Mouse (Mus musculus) midbrain, embryonic 12.5 days (tissue): ENCODE results near the gene Supt20. TPM values are rescaled to one million over a fixed set of nuclear protein-coding genes. Genes with fewer than 3 reads are reported as not detected.

ENCODE experiments used
- ATAC-seq: fragments of 200-750 bp; cut with Nextera tagmentation; 2 replicates; pipeline ENCODE4 v1.8.0; 2017; ENCODE audit warnings: low read depth, moderate TSS enrichment, moderate library complexity; ENCODE audit not compliant: low FRiP score
- H3K27ac ChIP-seq: fragments of 300-500 bp; sonication (generic); replicated peaks from 2 replicates; pipeline ENCODE4 v1.5.1; 2016; ENCODE audit warnings: mild to moderate bottlenecking
- H3K27me3 ChIP-seq: fragments of 300-500 bp; sonication (generic); 2 replicates; pipeline ENCODE4 v1.6.1; 2016; ENCODE audit warnings: mild to moderate bottlenecking
- H3K36me3 ChIP-seq: fragments of 300-500 bp; sonication (generic); 2 replicates; pipeline ENCODE4 v1.6.1; 2016
- H3K4me1 ChIP-seq: fragments of 300-500 bp; sonication (generic); 2 replicates; pipeline ENCODE4 v1.6.1; 2016
- H3K4me2 ChIP-seq: fragments of 300-500 bp; sonication (generic); replicated peaks from 2 replicates; pipeline ENCODE4 v1.6.1; 2016; ENCODE audit warnings: mild to moderate bottlenecking, moderate library complexity
- H3K4me3 ChIP-seq: fragments of 300-500 bp; sonication (generic); 2 replicates; pipeline ENCODE4 v1.5.1; 2016; ENCODE audit warnings: mild to moderate bottlenecking
- H3K9ac ChIP-seq: fragments of 300-500 bp; sonication (generic); replicated peaks from 2 replicates; pipeline ENCODE4 v1.6.1; 2016; ENCODE audit warnings: mild to moderate bottlenecking, moderate library complexity
- H3K9me3 ChIP-seq: fragments of 300-500 bp; sonication (generic); 2 replicates; pipeline ENCODE4 v1.6.1; 2016; ENCODE audit warnings: mild to moderate bottlenecking
- WGBS: fragments of 180-500 bp; shearing (Covaris S2); methylation state at CpG from one replicate; pipeline ENCODE4 v1.1.7; 2016; 5-methylcytosine and 5-hydroxymethylcytosine counted together
- polyA plus RNA-seq: library from polyadenylated mRNA; unstranded; fragments of >200 nt; fragmentation: Nextera tagmentation; extraction: Ambion mirVana; gene quantifications from 2 replicates; pipeline ENCODE4 v1.2.1, GENCODE M21; 2016

The Supt20 gene
- polyA plus RNA-seq, 1 experiment from 2014 or later: 129 TPM

DNA sequence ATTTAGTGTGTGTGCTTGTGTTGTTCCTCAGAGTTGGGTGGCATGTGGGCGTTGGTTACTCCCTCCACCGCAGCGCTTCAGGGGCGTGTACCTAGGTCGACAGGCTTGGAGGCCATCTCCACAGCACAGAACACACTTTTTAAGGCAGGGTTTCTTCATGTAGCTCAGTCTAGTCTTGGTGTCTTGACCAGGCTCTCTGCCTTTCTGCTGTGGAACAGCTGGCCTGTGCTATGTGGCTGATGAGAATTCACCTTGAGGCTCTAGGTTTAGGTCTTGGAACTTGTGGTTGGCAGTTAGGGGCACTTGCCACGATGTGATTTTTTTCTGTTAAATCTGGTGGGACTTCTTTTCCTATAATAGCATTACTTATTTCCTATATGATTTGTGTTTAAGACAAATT, 21.6 kb downstream of the Supt20 start, which contains the start of gene Gm21958:
Gm21958 (minus strand) TSS at position 101 of the 400 bp plus-strand sequence.
- no peaks in the 10 kb centered on the region for H3K4me1 ChIP-seq
- no peak within 1 kb of the TSS for H3K27ac ChIP-seq
- H3K9me3 ChIP-seq: no peaks in the 10 kb centered on the region
- H3K4me3 ChIP-seq: no peak within 1 kb of the TSS
- no peak for ATAC-seq
- H3K4me2 ChIP-seq: no peak within 1 kb of the TSS
- 96% methylated on average over 6 of the region's 6 CpGs for WGBS
- peaks cover 78% of the 10 kb centered on the region for H3K36me3 ChIP-seq
- H3K9ac ChIP-seq: no peak within 1 kb of the TSS
- no peaks in the 10 kb centered on the region for H3K27me3 ChIP-seq

DNA sequence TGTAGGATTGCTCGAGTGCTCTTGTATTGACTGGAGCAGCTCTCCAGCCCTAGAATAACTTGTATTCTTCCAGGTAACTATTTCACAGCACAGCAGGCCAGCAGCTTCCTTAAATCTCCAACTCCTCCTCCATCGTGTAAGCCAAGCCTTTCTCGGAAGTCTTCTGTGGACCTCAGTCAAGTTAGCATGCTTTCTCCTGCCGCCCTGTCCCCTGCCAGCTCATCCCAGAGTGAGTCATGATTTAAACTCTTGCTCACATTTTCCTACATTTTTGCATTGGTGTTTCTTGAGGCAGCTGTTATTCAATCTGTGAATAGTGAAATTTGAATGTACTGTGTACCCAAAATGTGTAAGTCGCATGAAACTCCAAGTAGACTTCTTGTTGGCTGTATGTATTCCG, 22.9 kb downstream of the Supt20 start:
- Histone ChIP-seq H3K36me3 (peaks cover 69% of the 10 kb centered on the region), H3K4me3 (no peak overlapping the region), H3K4me2 (no peak overlapping the region), H3K9ac (no peak overlapping the region), H3K27me3 (no peaks in the 10 kb centered on the region), H3K27ac (no peak overlapping the region), H3K4me1 (no peaks in the 10 kb centered on the region), H3K9me3 (no peaks in the 10 kb centered on the region)
- ATAC-seq: no peak
- WGBS: 93% methylated on average over 6 of the region's 6 CpGs

DNA sequence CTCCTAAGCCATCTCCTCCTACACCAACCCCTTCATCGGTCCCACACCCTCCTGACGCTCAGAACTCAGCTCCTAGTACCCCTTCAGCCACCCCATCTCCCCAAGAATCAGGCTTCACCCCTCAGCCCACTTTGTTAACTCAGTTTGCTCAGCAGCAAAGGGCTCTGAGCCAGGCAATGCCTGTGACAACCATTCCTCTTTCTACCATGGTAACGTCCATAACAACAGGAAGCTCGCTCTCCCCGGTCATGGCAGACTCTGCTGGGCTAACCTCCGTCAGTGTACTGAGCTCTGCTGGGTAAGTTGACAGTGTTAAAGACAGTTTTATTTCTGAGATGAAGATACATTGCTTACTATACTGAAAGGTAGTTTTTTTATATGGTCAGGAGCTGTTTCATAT, 24.7 kb downstream of the Supt20 start:
- Histone ChIP-seq H3K9me3 (no peaks in the 10 kb centered on the region), H3K27me3 (no peaks in the 10 kb centered on the region), H3K4me1 (no peaks in the 10 kb centered on the region), H3K36me3 (peaks cover 69% of the 10 kb centered on the region), H3K27ac (no peak overlapping the region), H3K4me3 (no peak overlapping the region), H3K9ac (no peak overlapping the region), H3K4me2 (no peak overlapping the region)
- WGBS: 82% methylated on average over 6 of the region's 6 CpGs
- no peak for ATAC-seq

DNA sequence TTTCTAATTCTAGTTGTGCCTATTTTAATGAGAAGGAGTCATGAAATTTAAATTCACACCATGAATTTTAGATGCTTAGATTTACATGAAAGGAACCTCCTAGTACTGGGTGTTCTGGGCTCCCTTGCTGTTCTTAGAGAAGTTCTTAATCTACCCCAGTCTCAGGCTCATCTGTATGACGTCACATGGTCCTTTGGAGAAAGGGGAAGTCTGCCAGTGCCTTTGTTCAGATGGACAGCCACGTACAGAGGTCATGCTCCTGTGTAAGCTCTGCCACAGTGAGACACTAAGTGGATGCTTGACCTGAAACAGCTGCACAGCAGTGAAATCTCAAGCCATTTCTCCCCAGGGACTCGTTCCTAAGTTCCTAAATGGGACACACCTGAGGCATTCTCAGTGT, 26.3 kb downstream of the Supt20 start:
- ATAC-seq: no peak
- 62% methylated on average over 3 of the region's 3 CpGs for WGBS
- Histone ChIP-seq H3K9ac (no peak overlapping the region), H3K4me1 (no peaks in the 10 kb centered on the region), H3K9me3 (no peaks in the 10 kb centered on the region), H3K27ac (no peak overlapping the region), H3K4me2 (no peak overlapping the region), H3K36me3 (peaks cover 81% of the 10 kb centered on the region), H3K4me3 (no peak overlapping the region), H3K27me3 (no peaks in the 10 kb centered on the region)

DNA sequence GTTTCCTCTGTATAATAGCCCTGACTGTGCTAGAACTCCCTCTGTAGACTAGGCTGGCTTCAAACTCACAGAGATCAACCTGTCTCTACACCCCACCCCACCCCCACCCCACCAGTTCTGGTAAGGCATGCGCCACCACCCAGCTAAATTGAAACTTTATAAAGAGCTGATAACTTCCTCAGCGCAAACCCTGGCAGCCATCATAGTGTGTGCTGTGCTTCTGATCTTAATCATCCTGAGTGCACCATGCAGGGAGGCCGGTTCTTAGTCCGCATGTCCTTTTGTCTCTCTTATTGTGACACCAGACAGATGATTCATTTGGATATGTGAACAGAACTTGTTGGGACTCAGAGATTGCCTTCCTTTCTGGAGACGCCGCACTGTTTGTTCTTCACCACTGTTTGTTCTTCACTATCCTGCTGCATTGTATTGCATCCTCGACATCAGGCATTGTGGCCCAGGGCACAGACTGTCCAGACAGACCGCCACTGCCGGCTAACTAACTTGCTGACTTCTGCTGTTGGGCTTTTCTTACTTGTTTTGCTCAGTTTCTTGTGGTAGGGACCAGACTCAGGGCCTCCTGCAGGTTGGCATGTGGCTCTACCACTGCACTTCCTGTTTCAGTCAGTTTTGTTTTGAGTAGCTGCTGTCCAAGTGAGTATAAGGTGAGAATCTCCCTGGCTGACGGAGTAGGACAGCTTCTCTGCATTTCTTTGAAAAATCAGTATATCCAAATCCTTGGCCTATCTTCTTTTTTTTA, 31.3 kb downstream of the Supt20 start:
- H3K27ac ChIP-seq: no peak overlapping the region
- H3K4me2 ChIP-seq: no peak overlapping the region
- no peak overlapping the region for H3K4me3 ChIP-seq
- H3K9me3 ChIP-seq: no peaks in the 10 kb centered on the region
- H3K9ac ChIP-seq: no peak overlapping the region
- H3K36me3 ChIP-seq: peaks cover 68% of the 10 kb centered on the region
- 87% methylated on average over 10 of the region's 10 CpGs for WGBS
- no peaks in the 10 kb centered on the region for H3K4me1 ChIP-seq
- no peak for ATAC-seq
- no peaks in the 10 kb centered on the region for H3K27me3 ChIP-seq

DNA sequence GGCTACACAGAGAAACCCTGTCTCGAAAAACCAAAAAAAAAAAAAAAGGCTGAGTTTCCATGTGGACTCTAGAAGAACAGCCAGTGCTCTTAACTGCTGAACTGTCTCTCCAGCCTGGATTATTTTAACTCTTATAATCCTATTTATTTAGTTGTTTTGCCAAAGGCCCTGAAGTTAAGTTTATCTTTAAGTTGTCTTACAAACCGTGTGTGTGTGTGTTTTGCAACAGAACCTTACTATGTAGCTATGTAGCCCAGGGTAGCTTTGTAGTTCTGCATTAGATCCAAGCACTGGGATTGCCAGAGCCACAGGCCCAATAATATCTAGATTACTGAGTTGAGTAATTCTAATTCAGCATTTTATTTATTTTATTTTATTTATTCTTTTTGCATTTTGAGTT, 32.7 kb downstream of the Supt20 start:
- ATAC-seq: no peak
- WGBS: 96% methylated on average over 2 of the region's 2 CpGs
- peaks cover 79% of the 10 kb centered on the region for H3K36me3 ChIP-seq

DNA sequence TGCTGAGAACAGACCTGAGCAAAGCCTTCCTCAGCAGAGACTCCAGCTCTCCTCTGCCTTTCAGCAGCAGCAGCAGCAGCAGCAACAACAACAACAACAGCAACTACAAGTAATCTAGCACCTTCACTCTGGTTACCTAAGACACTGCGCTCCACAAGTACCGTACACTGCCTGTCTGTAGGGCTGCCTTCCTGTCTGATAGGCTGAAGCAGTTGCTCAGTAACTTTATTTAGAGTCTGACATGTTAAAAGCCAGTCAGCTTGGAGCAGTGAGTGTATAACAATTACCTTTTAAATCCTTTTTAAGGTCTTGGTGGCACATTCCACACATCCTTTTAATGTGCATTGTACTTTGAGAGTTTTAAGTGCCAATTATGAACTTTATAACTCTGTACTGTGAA, 35.0 kb downstream of the Supt20 start:
- WGBS: 96% methylated on average over 2 of the region's 2 CpGs
- ATAC-seq: no peak

More for the DNA sequence above, 32.7 kb downstream of the Supt20 start:
- Histone ChIP-seq H3K4me3 (no peak overlapping the region), H3K9ac (no peak overlapping the region), H3K27ac (no peak overlapping the region), H3K27me3 (no peaks in the 10 kb centered on the region), H3K9me3 (no peaks in the 10 kb centered on the region), H3K4me2 (no peak overlapping the region), H3K4me1 (no peaks in the 10 kb centered on the region)

DNA sequence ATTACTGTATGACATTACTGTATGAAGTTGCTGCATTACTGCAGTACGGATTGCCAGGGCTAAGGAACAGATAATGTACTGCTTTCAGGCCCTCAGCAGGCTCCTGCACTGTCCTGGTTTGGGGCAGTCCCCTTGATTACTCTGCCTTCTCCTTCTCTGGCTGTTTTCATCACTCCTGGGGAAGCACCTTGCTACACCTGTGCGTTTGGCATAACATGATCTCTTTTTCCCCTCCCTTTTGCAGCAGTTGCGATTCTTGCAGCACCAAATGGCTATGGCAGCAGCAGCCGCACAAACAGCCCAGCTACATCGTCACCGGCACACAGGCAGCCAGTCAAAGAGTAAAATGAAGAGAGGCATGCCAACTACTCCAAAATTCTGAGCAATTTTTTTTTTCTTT, 35.5 kb downstream of the Supt20 start:
- H3K9ac ChIP-seq: no peak overlapping the region
- H3K9me3 ChIP-seq: no peaks in the 10 kb centered on the region
- ATAC-seq: no peak
- WGBS: 93% methylated on average over 6 of the region's 6 CpGs
- no peak overlapping the region for H3K4me3 ChIP-seq
- H3K27me3 ChIP-seq: no peaks in the 10 kb centered on the region
- H3K4me2 ChIP-seq: no peak overlapping the region
- peaks cover under 1% of the 10 kb centered on the region; the same call in 1 of the 2 replicates for H3K4me1 ChIP-seq
- no peak overlapping the region for H3K27ac ChIP-seq
- H3K36me3 ChIP-seq: peaks cover 76% of the 10 kb centered on the region

More for the DNA sequence above, 35.0 kb downstream of the Supt20 start:
- Histone ChIP-seq H3K4me1 (no peaks in the 10 kb centered on the region), H3K4me2 (no peak overlapping the region), H3K4me3 (no peak overlapping the region), H3K9ac (no peak overlapping the region), H3K9me3 (no peaks in the 10 kb centered on the region), H3K36me3 (peaks cover 76% of the 10 kb centered on the region), H3K27ac (no peak overlapping the region), H3K27me3 (no peaks in the 10 kb centered on the region)

DNA sequence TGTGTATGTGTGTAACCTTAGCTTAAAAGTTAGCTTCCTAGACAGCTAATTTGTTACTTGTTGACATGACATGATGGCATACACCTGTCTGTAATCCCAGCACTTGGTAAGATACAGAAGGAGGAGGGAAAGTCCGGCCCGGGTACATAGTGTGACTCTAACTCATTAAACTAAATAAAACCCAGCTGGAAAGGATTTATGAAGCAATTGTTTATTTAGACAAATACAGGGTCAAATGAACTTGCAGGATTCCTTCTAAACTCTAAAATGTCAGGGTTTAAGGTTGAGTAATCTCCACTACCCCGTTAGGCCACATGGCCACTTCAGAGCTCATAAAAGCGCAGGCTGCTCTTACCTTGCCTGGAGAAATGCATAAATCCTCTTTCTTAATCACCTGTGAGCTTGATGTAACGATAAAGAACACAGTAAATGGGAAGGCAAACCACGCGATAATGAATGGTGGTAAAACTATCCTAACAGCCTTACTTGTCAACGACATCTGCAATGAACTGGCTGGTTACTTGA, 39.1 kb downstream of the Supt20 start:
- peaks cover 11% of the 10 kb centered on the region for H3K4me1 ChIP-seq
- ATAC-seq: no peak
- peaks cover 62% of the 10 kb centered on the region for H3K36me3 ChIP-seq
- H3K27ac ChIP-seq: no peak overlapping the region
- no peaks in the 10 kb centered on the region for H3K27me3 ChIP-seq
- 91% methylated on average over 8 of the region's 8 CpGs for WGBS
- no peak overlapping the region for H3K4me3 ChIP-seq
- no peaks in the 10 kb centered on the region for H3K9me3 ChIP-seq
- H3K9ac ChIP-seq: no peak overlapping the region
- H3K4me2 ChIP-seq: no peak overlapping the region

DNA sequence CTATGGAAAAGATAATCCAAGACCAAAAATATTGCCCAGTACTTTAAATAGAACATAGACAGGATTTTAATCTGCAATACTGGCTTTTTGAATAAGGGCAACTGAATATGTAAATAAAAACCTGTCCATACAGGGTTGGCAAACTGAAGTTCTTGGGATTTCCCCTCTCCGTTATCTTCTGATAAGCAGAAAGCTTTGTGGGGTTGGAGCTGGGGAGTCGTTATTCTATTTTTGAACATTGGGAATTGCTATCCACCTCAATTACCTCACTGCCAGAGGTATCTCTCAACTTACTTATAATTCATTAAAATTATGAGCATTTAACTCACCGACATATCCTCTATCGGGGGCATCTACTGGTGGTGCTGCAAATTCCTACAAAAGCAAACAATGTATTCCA, 39.8 kb downstream of the Supt20 start:
- WGBS: 91% methylated on average over 4 of the region's 4 CpGs
- Histone ChIP-seq H3K27ac (no peak overlapping the region), H3K36me3 (peaks cover 55% of the 10 kb centered on the region), H3K27me3 (no peaks in the 10 kb centered on the region), H3K4me1 (peaks cover 11% of the 10 kb centered on the region), H3K4me2 (no peak overlapping the region), H3K4me3 (no peak overlapping the region), H3K9ac (no peak overlapping the region), H3K9me3 (no peaks in the 10 kb centered on the region)
- ATAC-seq: no peak

DNA sequence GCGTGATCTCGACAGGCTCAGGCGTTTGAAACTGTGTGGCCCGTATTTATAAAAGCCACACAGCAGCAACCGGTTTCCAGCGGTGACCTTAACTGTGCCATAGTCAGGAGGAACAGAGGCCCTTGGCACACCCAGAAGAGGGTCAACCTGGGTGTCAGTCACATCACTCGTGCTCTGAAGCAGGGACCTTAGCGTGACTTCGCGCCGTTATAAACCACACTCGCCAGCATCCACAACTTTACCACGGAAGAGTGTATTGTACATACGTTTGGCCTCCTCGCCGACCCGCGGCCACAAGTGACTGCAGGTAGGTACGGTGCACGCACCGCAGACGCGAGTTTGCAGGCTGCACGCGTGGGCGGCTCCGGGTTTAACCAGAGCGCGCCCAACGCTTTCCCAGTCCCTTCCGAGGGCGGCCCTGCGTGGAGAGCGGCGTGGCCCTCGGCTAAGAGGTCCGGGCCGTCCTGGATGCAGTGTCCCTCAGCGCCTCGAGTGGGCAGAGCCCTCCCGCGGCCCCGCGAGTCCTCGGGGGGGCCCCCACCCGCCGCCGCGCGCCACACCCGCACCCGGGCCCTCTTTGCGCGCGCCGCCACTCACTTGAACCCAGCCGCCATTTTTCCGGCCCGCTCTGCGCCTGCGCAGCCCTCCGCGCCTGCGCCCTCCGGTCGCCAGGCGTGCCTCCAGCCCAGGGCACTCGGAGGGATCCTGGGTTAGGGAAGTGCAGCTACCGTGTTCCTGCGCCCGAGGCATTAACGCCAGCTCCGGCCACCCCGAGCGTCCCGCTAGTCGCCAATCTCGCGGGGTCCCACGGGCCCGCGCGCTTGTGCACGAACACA, 42.0 kb downstream of the Supt20 start:
- Histone ChIP-seq H3K4me2 (peak overlapping the region; percentile 73), H3K4me3 (peak overlapping the region; percentile 91), H3K36me3 (peaks cover 45% of the 10 kb centered on the region), H3K9ac (peak overlapping the region; percentile 93), H3K27ac (peak overlapping the region; percentile 99), H3K27me3 (no peaks in the 10 kb centered on the region), H3K4me1 (peaks cover 11% of the 10 kb centered on the region), H3K9me3 (no peaks in the 10 kb centered on the region)
- under 1% methylated on average over 80 of the region's 84 CpGs for WGBS
- ATAC-seq: peak; percentile 96
